Mouse (Mus musculus) central nervous system, embryonic 11.5 days (tissue): ENCODE data around the gene Pax9. TPM values are rescaled to one million over a fixed set of nuclear protein-coding genes. Genes with fewer than 3 reads are reported as not detected.

Experiments used
- polyA plus RNA-seq: library from polyadenylated mRNA; depleted of rRNA; stranded (reverse); fragments of >200 nt; gene quantifications from 2 replicates; pipeline ENCODE4 v1.2.3, GENCODE M21; 2012; rRNA removed

The Pax9 gene
- 0.29 and 9.0 TPM in 2 replicates for polyA plus RNA-seq

GRCm38 (mm10) chr12:56691427-56692079 lies at the start of gene Pax9:
Gene Pax9 (plus strand): TSS chr12:56691767.

Other genes with a start within 250 kb of the Pax9 start
- gene Nkx2-1, start 154.9 kb upstream of the Pax9 start, polyA plus RNA-seq: 11.3 and 17.9 TPM in 2 replicates
- gene Nkx2-9, start 78.5 kb upstream of the Pax9 start, polyA plus RNA-seq: 1.1 and 4.2 TPM in 2 replicates